Mouse (Mus musculus): ENCODE data around the gene Cacng6. TPM values are rescaled to one million over a fixed set of nuclear protein-coding genes. Genes with fewer than 3 reads are reported as not detected.

The Cacng6 gene
- 0.14 TPM in 1 of 2 replicates, not detected in the other for polyA plus RNA-seq (2012; rRNA removed)

DNA sequence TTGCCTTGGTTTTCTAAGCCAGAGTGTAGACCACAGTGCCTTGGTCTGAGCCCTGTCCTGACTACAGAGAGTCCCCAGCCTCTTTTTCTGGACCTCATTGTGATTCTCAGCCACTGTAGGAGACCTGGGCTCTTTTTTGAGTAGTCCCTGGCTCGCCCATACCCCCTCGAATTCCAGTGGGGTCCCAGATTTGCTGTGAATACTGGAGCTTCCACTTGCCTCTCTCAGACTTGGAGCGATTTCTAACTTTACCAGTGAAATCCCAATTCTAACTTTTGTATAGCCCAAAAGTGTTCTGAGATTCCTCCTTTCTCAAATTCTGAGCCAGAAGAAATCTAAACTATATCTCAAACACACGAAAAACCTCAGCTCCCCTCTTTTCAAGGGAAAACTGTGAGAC lies at the start of gene Cacng6:
TSS of gene Cacng6 (plus strand) at position 301 of the 400 bp plus-strand sequence.

DNA sequence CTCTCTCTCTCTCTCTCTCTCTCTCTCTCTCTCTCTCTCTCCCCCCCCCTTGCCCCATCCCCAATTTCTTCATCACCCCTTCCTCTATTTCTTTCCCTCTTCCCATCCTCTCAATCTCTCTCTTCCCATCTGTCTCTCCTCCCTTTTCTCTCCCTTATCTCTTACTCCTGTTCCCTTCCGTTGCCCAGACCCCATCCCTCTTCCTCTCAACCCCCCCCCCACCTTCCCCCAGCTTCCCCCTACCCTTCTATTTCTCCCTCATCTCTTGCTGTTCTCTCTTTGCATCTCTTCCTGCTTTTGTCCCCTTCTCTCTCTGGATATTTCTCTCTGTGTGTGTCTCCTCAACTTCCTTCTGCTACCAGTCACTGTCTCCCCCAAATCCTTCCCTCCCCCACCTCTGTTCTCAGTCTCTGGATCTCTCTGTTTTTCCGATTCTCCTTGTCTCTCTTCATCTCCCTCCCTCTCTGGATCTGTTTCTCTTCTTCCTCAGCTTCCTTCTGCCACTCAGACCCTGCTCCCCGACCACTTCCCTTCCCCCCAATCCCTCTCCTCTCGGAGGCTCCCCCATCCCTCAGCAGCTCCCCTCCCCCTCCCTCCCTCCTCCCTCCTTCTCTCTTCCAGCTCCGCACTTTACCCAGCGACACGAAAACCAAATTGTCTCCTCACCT lies 33.4 kb upstream of the Cacng6 start, which contains the start of gene Cacng8:
TSS of gene Cacng8 (plus strand) at position 271 of the 668 bp plus-strand sequence.

Other genes starting within 250 kb of the Cacng6 start
- 0.08 TPM in 1 of 2 replicates, not detected in the other for gene Nlrp12, start 174.5 kb upstream of the Cacng6 start, polyA plus RNA-seq (2012; rRNA removed)
- gene Myadm, start 135.1 kb upstream of the Cacng6 start, polyA plus RNA-seq (2012; rRNA removed) = 262 and 388 TPM in 2 replicates
- 1.3 and 2.1 TPM in 2 replicates for gene Prkcg, start 135.0 kb upstream of the Cacng6 start, polyA plus RNA-seq (2012; rRNA removed)
- 8.2 and 12.7 TPM in 2 replicates for gene Cacng7, start 91.2 kb upstream of the Cacng6 start, polyA plus RNA-seq (2012; rRNA removed)
- 0.13 and 0.15 TPM in 2 replicates for gene Cacng8, start 33.5 kb upstream of the Cacng6 start, polyA plus RNA-seq (2012; rRNA removed)
- 0.07 TPM in 1 of 2 replicates, not detected in the other for gene Tarm1, start 78.4 kb downstream of the Cacng6 start, polyA plus RNA-seq (2012; rRNA removed)
- 0.12 TPM in 1 of 2 replicates, not detected in the other for gene Oscar, start 192.0 kb downstream of the Cacng6 start, polyA plus RNA-seq (2012; rRNA removed)
- gene Ndufa3, start 193.2 kb downstream of the Cacng6 start, polyA plus RNA-seq (2012; rRNA removed) = 264 and 306 TPM in 2 replicates
- 4.4 and 7.8 TPM in 2 replicates for gene Tfpt, start 205.7 kb downstream of the Cacng6 start, polyA plus RNA-seq (2012; rRNA removed)
- gene Prpf31, start 205.8 kb downstream of the Cacng6 start, polyA plus RNA-seq (2012; rRNA removed) = 20.8 and 21.0 TPM in 2 replicates
- 67.6 and 81.1 TPM in 2 replicates for gene Cnot3, start 221.1 kb downstream of the Cacng6 start, polyA plus RNA-seq (2012; rRNA removed)
- gene Leng1, start 241.6 kb downstream of the Cacng6 start, polyA plus RNA-seq (2012; rRNA removed) = 4.5 and 5.2 TPM in 2 replicates